Mouse (Mus musculus) kidney, adult 11 months (tissue): ENCODE measurements around the gene Mast4.
A peak's percentile ranks its signal among the peaks of the same experiment; 100 is the strongest.

Experiments
- DNase-seq: peaks from one replicate; pipeline ENCODE4 v3.0.0; 2022

Gene Mast4

GRCm38 (mm10) chr13:102851253-102851652, 483.0 kb downstream of the Mast4 start:
- DNase-seq, result no peak

- DNase-seq, result no peak
Observed at GRCm38 (mm10) chr13:102850594-102850993, 483.7 kb downstream of the Mast4 start.

GRCm38 (mm10) chr13:102849068-102849467, 485.2 kb downstream of the Mast4 start:
- no peak for DNase-seq

GRCm38 (mm10) chr13:102846473-102846872, 487.8 kb downstream of the Mast4 start:
- DNase-seq, result no peak

GRCm38 (mm10) chr13:102842715-102843114, 491.6 kb downstream of the Mast4 start:
- no peak for DNase-seq

- peak; percentile 43 for DNase-seq
Observed at GRCm38 (mm10) chr13:102842237-102842636, 492.1 kb downstream of the Mast4 start.

GRCm38 (mm10) chr13:102839741-102840482, 494.4 kb downstream of the Mast4 start:
- DNase-seq, result no peak

GRCm38 (mm10) chr13:102837427-102837826, 496.9 kb downstream of the Mast4 start:
- DNase-seq, result no peak

- DNase-seq, result no peak
Observed at GRCm38 (mm10) chr13:102835336-102835735, 499.0 kb downstream of the Mast4 start.

- no peak for DNase-seq
Observed at GRCm38 (mm10) chr13:102818287-102818686, 516.0 kb downstream of the Mast4 start.

GRCm38 (mm10) chr13:102816689-102817088, 517.6 kb downstream of the Mast4 start:
- DNase-seq, result no peak

GRCm38 (mm10) chr13:102815158-102815557, 519.1 kb downstream of the Mast4 start:
- DNase-seq, result no peak

- peak; percentile 85 for DNase-seq
Observed at GRCm38 (mm10) chr13:102811129-102811832, 523.0 kb downstream of the Mast4 start.

GRCm38 (mm10) chr13:102806652-102807051, 527.6 kb downstream of the Mast4 start:
- no peak for DNase-seq

GRCm38 (mm10) chr13:102805190-102805589, 529.1 kb downstream of the Mast4 start:
- no peak for DNase-seq

- DNase-seq, result no peak
Observed at GRCm38 (mm10) chr13:102803206-102803605, 531.1 kb downstream of the Mast4 start.

GRCm38 (mm10) chr13:102792157-102792556, 542.1 kb downstream of the Mast4 start:
- DNase-seq, result no peak

GRCm38 (mm10) chr13:102790601-102791155, 543.6 kb downstream of the Mast4 start:
- DNase-seq, result no peak

- no peak for DNase-seq
Observed at GRCm38 (mm10) chr13:102786666-102787230, 547.5 kb downstream of the Mast4 start.

GRCm38 (mm10) chr13:102783531-102784310, 550.6 kb downstream of the Mast4 start:
- no peak for DNase-seq

- DNase-seq, result no peak
Observed at GRCm38 (mm10) chr13:102779275-102779674, 555.0 kb downstream of the Mast4 start.

GRCm38 (mm10) chr13:102778859-102779258, 555.4 kb downstream of the Mast4 start:
- DNase-seq, result no peak

- DNase-seq, result no peak
Observed at GRCm38 (mm10) chr13:102775506-102775905, 558.8 kb downstream of the Mast4 start.
